Mouse (Mus musculus) hindbrain, embryonic 16.5 days (tissue): ENCODE results near the gene Plau. TPM values are rescaled to one million over a fixed set of nuclear protein-coding genes. Genes with fewer than 3 reads are reported as not detected.

Experiments
- ATAC-seq: fragments of 200-750 bp; cut with Nextera tagmentation; 2 replicates; pipeline ENCODE4 v1.8.0; 2017; ENCODE audit warnings: moderate TSS enrichment, moderate library complexity
- H3K27ac ChIP-seq: fragments of 300-500 bp; sonication (generic); 2 replicates; pipeline ENCODE4 v1.5.1; 2014; ENCODE audit warnings: low read depth, mild to moderate bottlenecking, control low read depth, low read length, moderate library complexity
- H3K27me3 ChIP-seq: fragments of 300-500 bp; sonication (generic); replicated peaks from 2 replicates; pipeline ENCODE4 v1.6.1; 2014; ENCODE audit warnings: low read length; ENCODE audit not compliant: control insufficient read depth, insufficient read depth
- H3K36me3 ChIP-seq: fragments of 300-500 bp; sonication (generic); 2 replicates; pipeline ENCODE4 v1.6.1; 2014; ENCODE audit warnings: mild to moderate bottlenecking, low read length, moderate library complexity, mixed read lengths; ENCODE audit not compliant: control insufficient read depth, insufficient read depth
- H3K4me1 ChIP-seq: fragments of 300-500 bp; sonication (generic); 2 replicates; pipeline ENCODE4 v1.6.1; 2014; ENCODE audit warnings: low read depth, low read length; ENCODE audit not compliant: control insufficient read depth, insufficient read depth
- H3K4me2 ChIP-seq: fragments of 300-500 bp; sonication (generic); 2 replicates; pipeline ENCODE4 v1.6.1; 2014; ENCODE audit warnings: mild to moderate bottlenecking, low read length, control low read depth, moderate library complexity
- H3K4me3 ChIP-seq: fragments of 300-500 bp; sonication (generic); 2 replicates; pipeline ENCODE4 v1.5.1; 2014; ENCODE audit warnings: mild to moderate bottlenecking, low read length, control low read depth, moderate library complexity
- H3K9ac ChIP-seq: fragments of 300-500 bp; sonication (generic); 2 replicates; pipeline ENCODE4 v1.6.1; 2014; ENCODE audit warnings: low read depth, mild to moderate bottlenecking, control low read depth, low read length, moderate library complexity
- H3K9me3 ChIP-seq: fragments of 300-500 bp; sonication (generic); 2 replicates; pipeline ENCODE4 v1.6.1; 2014; ENCODE audit warnings: mild to moderate bottlenecking, low read length, moderate library complexity; ENCODE audit not compliant: control insufficient read depth
- WGBS: fragments of 180-500 bp; shearing (Covaris S2); extraction: QIAGEN DNeasy Blood & Tissue Kit; methylation state at CpG from one replicate; pipeline ENCODE4 v1.1.7; 2014; 5-methylcytosine and 5-hydroxymethylcytosine counted together
- polyA plus RNA-seq: library from polyadenylated mRNA; unstranded; fragments of >200 nt; fragmentation: Nextera tagmentation; extraction: Ambion mirVana; gene quantifications from 2 replicates; pipeline ENCODE4 v1.2.1, GENCODE M21; 2015

The Plau gene
- polyA plus RNA-seq, 1 experiment from 2014 or later: 0.56 TPM

- no peaks in the 10 kb centered on the region; the same call in 1 of the 2 replicates for H3K9me3 ChIP-seq
- no peaks in the 10 kb centered on the region for H3K27me3 ChIP-seq
- H3K4me3 ChIP-seq: no peak overlapping the region
- no peak overlapping the region for H3K27ac ChIP-seq
- WGBS: 71% methylated on average over 4 of the region's 4 CpGs
- no peaks in the 10 kb centered on the region for H3K36me3 ChIP-seq
- H3K4me1 ChIP-seq: no peaks in the 10 kb centered on the region
- no peak for ATAC-seq
- H3K4me2 ChIP-seq: no peak overlapping the region
- H3K9ac ChIP-seq: no peak overlapping the region
Observed at GRCm38 (mm10) chr14:20849753-20850152, 13.3 kb downstream of the Plau start.

GRCm38 (mm10) chr14:20850498-20850897 is 14.0 kb downstream of the Plau start:
- no peak for ATAC-seq
- Histone ChIP-seq H3K9ac (no peak overlapping the region), H3K4me2 (no peak overlapping the region), H3K4me3 (no peak overlapping the region), H3K27me3 (no peaks in the 10 kb centered on the region), H3K9me3 (no peaks in the 10 kb centered on the region; the same call in 1 of the 2 replicates), H3K4me1 (no peaks in the 10 kb centered on the region), H3K27ac (no peak overlapping the region), H3K36me3 (no peaks in the 10 kb centered on the region)
- 84% methylated on average over 2 of the region's 2 CpGs for WGBS

- ATAC-seq: no peak
- H3K27ac ChIP-seq: no peak overlapping the region
- H3K36me3 ChIP-seq: no peaks in the 10 kb centered on the region
- no peak overlapping the region for H3K4me3 ChIP-seq
- no peaks in the 10 kb centered on the region for H3K27me3 ChIP-seq
- no peaks in the 10 kb centered on the region; the same call in 1 of the 2 replicates for H3K9me3 ChIP-seq
- H3K4me1 ChIP-seq: no peaks in the 10 kb centered on the region
- H3K9ac ChIP-seq: no peak overlapping the region
- H3K4me2 ChIP-seq: no peak overlapping the region
Observed at GRCm38 (mm10) chr14:20851776-20852175, 15.3 kb downstream of the Plau start.

- 76% methylated on average over 2 of the region's 2 CpGs for WGBS
- H3K9ac ChIP-seq: no peak overlapping the region
- H3K27ac ChIP-seq: no peak overlapping the region
- no peak overlapping the region for H3K4me3 ChIP-seq
- H3K36me3 ChIP-seq: no peaks in the 10 kb centered on the region
- H3K27me3 ChIP-seq: no peaks in the 10 kb centered on the region
- no peaks in the 10 kb centered on the region for H3K9me3 ChIP-seq
- H3K4me1 ChIP-seq: no peaks in the 10 kb centered on the region
- no peak for ATAC-seq
- no peak overlapping the region for H3K4me2 ChIP-seq
Observed at GRCm38 (mm10) chr14:20861152-20861551, 24.7 kb downstream of the Plau start.

- Histone ChIP-seq H3K27ac (no peak overlapping the region), H3K4me3 (no peak overlapping the region), H3K9me3 (no peaks in the 10 kb centered on the region), H3K4me2 (no peak overlapping the region), H3K4me1 (no peaks in the 10 kb centered on the region), H3K36me3 (no peaks in the 10 kb centered on the region), H3K27me3 (no peaks in the 10 kb centered on the region), H3K9ac (no peak overlapping the region)
- WGBS: 81% methylated on average over 5 of the region's 5 CpGs
- ATAC-seq: no peak
Observed at GRCm38 (mm10) chr14:20861559-20861958, 25.1 kb downstream of the Plau start.

GRCm38 (mm10) chr14:20863306-20864065 is 27.0 kb downstream of the Plau start:
- H3K27me3 ChIP-seq: no peaks in the 10 kb centered on the region
- no peak overlapping the region for H3K4me3 ChIP-seq
- H3K9me3 ChIP-seq: no peaks in the 10 kb centered on the region
- H3K36me3 ChIP-seq: no peaks in the 10 kb centered on the region
- H3K4me2 ChIP-seq: no peak overlapping the region
- no peak for ATAC-seq
- H3K4me1 ChIP-seq: no peaks in the 10 kb centered on the region
- H3K9ac ChIP-seq: no peak overlapping the region
- 74% methylated on average over 6 of the region's 6 CpGs for WGBS
- no peak overlapping the region for H3K27ac ChIP-seq

GRCm38 (mm10) chr14:20864192-20864591 is 27.7 kb downstream of the Plau start:
- no peak for ATAC-seq
- WGBS: 72% methylated on average over 4 of the region's 4 CpGs
- no peak overlapping the region for H3K27ac ChIP-seq
- no peaks in the 10 kb centered on the region for H3K36me3 ChIP-seq
- H3K4me3 ChIP-seq: no peak overlapping the region
- H3K9ac ChIP-seq: no peak overlapping the region
- H3K4me1 ChIP-seq: no peaks in the 10 kb centered on the region
- H3K27me3 ChIP-seq: no peaks in the 10 kb centered on the region
- no peak overlapping the region for H3K4me2 ChIP-seq
- H3K9me3 ChIP-seq: no peaks in the 10 kb centered on the region

GRCm38 (mm10) chr14:20865604-20866003 is 29.1 kb downstream of the Plau start:
- Histone ChIP-seq H3K4me3 (no peak overlapping the region), H3K9ac (no peak overlapping the region), H3K4me1 (no peaks in the 10 kb centered on the region), H3K9me3 (no peaks in the 10 kb centered on the region), H3K36me3 (no peaks in the 10 kb centered on the region), H3K27ac (no peak overlapping the region), H3K4me2 (no peak overlapping the region), H3K27me3 (no peaks in the 10 kb centered on the region)
- no peak for ATAC-seq
- WGBS: 91% methylated on average over 8 of the region's 8 CpGs

- no peaks in the 10 kb centered on the region for H3K27me3 ChIP-seq
- 96% methylated on average over 7 of the region's 7 CpGs for WGBS
- H3K4me3 ChIP-seq: no peak overlapping the region
- H3K36me3 ChIP-seq: no peaks in the 10 kb centered on the region
- no peaks in the 10 kb centered on the region for H3K9me3 ChIP-seq
- H3K27ac ChIP-seq: no peak overlapping the region
- no peaks in the 10 kb centered on the region for H3K4me1 ChIP-seq
- ATAC-seq: no peak
- H3K9ac ChIP-seq: no peak overlapping the region
- no peak overlapping the region for H3K4me2 ChIP-seq
Observed at GRCm38 (mm10) chr14:20866365-20866764, 29.9 kb downstream of the Plau start.
